Mouse (Mus musculus) liver, embryonic 14.5 days (tissue): ENCODE data around the gene Rhbg. TPM values are rescaled to one million over a fixed set of nuclear protein-coding genes. Genes with fewer than 3 reads are reported as not detected.
A peak's percentile ranks its signal among the peaks of the same experiment; 100 is the strongest.

Experiments
- ATAC-seq: fragments of 200-750 bp; cut with Nextera tagmentation; 2 replicates; pipeline ENCODE4 v1.8.0; 2017; ENCODE audit warnings: moderate number of reproducible peaks, mild to moderate bottlenecking, moderate library complexity; ENCODE audit not compliant: insufficient read depth
- DNase-seq, 3 experiments: peaks; one replicate each; pipeline ENCODE4 v3.0.0-alpha.2; 2012 to 2013; ENCODE audit warnings: low read depth in 3 of 3, low spot score in 3 of 3
- H3K27ac ChIP-seq: fragments of 300-500 bp; sonication (generic); 2 replicates; pipeline ENCODE4 v1.5.1; 2014; ENCODE audit warnings: moderate library complexity, mild to moderate bottlenecking, control low read depth, inconsistent platforms
- H3K27me3 ChIP-seq: fragments of 300-500 bp; sonication (generic); 2 replicates; pipeline ENCODE4 v1.6.1; 2014; ENCODE audit warnings: mild to moderate bottlenecking, low read length, moderate library complexity; ENCODE audit not compliant: control insufficient read depth, insufficient read depth
- H3K36me3 ChIP-seq: fragments of 300-500 bp; sonication (generic); replicated peaks from 2 replicates; pipeline ENCODE4 v1.6.1; 2014; ENCODE audit warnings: low read depth; ENCODE audit not compliant: control insufficient read depth, insufficient read depth
- H3K4me1 ChIP-seq, 2 experiments: fragments of 200-500 bp in 1 of 2; fragments of 300-500 bp in 1 of 2; sonication (generic) in 1 of 2; replicated peaks; 2 replicates each; pipeline ENCODE4 v1.6.1; 2012 to 2014; ENCODE audit warnings: antibody characterized with exemption in 1 of 2, inconsistent platforms in 1 of 2, low read length in 1 of 2; ENCODE audit not compliant: control insufficient read depth in 2 of 2, insufficient read depth in 2 of 2
- H3K4me2 ChIP-seq: fragments of 300-500 bp; sonication (generic); 2 replicates; pipeline ENCODE4 v1.6.1; 2014; ENCODE audit warnings: low read depth, mild to moderate bottlenecking, control low read depth, moderate library complexity
- H3K4me3 ChIP-seq, 2 experiments: fragments of 200-500 bp in 1 of 2; fragments of 300-500 bp in 1 of 2; sonication (generic) in 1 of 2; 2 replicates each; pipeline ENCODE4 v1.5.1; 2012 to 2014; ENCODE audit warnings: low read depth in 2 of 2, low read length in 2 of 2, mild to moderate bottlenecking in 2 of 2, control low read depth in 1 of 2, inconsistent platforms in 1 of 2, moderate library complexity in 1 of 2; ENCODE audit not compliant: insufficient read depth in 1 of 2
- H3K9ac ChIP-seq: fragments of 300-500 bp; sonication (generic); replicated peaks from 2 replicates; pipeline ENCODE4 v1.6.1; 2014; ENCODE audit warnings: mild to moderate bottlenecking, control low read depth, moderate library complexity
- H3K9me3 ChIP-seq: fragments of 300-500 bp; sonication (generic); 2 replicates; pipeline ENCODE4 v1.6.1; 2016; ENCODE audit warnings: low read length, mixed read lengths; ENCODE audit not compliant: control insufficient read depth
- CTCF ChIP-seq: IDR thresholded peaks from 2 replicates; pipeline ENCODE4 v1.5.1; 2016; ENCODE audit warnings: antibody characterized with exemption, low read depth, control low read depth
- EP300 ChIP-seq: IDR thresholded peaks from 2 replicates; pipeline ENCODE4 v1.6.1; 2016; ENCODE audit warnings: antibody characterized with exemption, low read depth
- WGBS: fragments of 180-500 bp; shearing (Covaris S2); extraction: QIAGEN DNeasy Blood & Tissue Kit; methylation state at CpG from one replicate; pipeline ENCODE4 v1.1.7; 2014; ENCODE audit not compliant: insufficient replicate concordance; 5-methylcytosine and 5-hydroxymethylcytosine counted together
- polyA plus RNA-seq, 2 experiments: library from polyadenylated mRNA; depleted of rRNA in 1 of 2; stranded (reverse) in 1 of 2; unstranded in 1 of 2; fragments of >200 nt; fragmentation: Nextera tagmentation in 1 of 2; extraction: Ambion mirVana in 1 of 2; gene quantifications; 2 replicates each; pipeline versions ENCODE4 v1.2.1 to v1.2.3; 2012 to 2014

The Rhbg gene
- polyA plus RNA-seq, 2 experiments: 5.6 to 7.6 TPM

- TF ChIP-seq EP300 (no peak), CTCF (no peak)
- Histone ChIP-seq H3K36me3 (no peaks in the 10 kb centered on the region), H3K4me2 (no peak overlapping the region), H3K9ac (no peak overlapping the region), H3K27me3 (peaks cover 25% of the 10 kb centered on the region), H3K4me1 (peaks cover 0 to 11% of the 10 kb centered on the region in 2 experiments; a peak in 1 of 4 replicates), H3K27ac (no peak overlapping the region), H3K9me3 (no peaks in the 10 kb centered on the region), H3K4me3 (no peak overlapping the region)
- WGBS: 53% methylated on average over 6 of the region's 6 CpGs
- ATAC-seq (no peak), DNase-seq (no peak)
Observed at GRCm38 (mm10) chr3:88255950-88256349, 1.4 kb upstream of the Rhbg start.

- no peak for DNase-seq
- no peaks in the 10 kb centered on the region for H3K9me3 ChIP-seq
- no peak overlapping the region for H3K27ac ChIP-seq
- no peak overlapping the region for H3K9ac ChIP-seq
- H3K27me3 ChIP-seq: peaks cover 25% of the 10 kb centered on the region
- H3K4me3 ChIP-seq: no peak overlapping the region
- no peak for ATAC-seq
- WGBS: 45% methylated on average over 6 of the region's 6 CpGs
- H3K4me1 ChIP-seq: peaks cover 0 to 10% of the 10 kb centered on the region in 2 experiments; a peak in 1 of 4 replicates
- no peak overlapping the region for H3K4me2 ChIP-seq
- no peaks in the 10 kb centered on the region for H3K36me3 ChIP-seq
- TF ChIP-seq CTCF (no peak), EP300 (no peak)
Observed at GRCm38 (mm10) chr3:88252739-88253138, 1.8 kb downstream of the Rhbg start.

DNA sequence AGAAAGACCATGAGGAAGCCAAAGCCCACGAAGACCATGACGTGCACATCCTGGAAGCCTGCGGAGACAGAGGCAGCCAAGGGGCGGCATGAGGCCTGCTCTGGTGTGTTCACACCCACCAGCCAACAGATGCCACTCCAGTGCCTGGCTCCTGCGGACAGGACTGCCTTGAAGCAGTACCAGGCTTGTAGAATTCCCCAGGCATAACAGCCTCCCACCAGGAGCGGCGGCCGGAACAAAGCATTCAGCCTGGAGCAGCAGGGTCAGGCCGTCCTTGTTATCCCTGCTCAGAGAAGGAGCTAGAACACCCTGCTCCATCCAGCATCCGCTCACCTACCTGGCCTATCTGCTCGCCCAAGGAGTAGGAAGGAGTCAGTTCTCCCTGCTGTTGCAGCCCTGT lies 6.1 kb downstream of the Rhbg start:
- Histone ChIP-seq H3K4me3 (no peak overlapping the region), H3K4me1 (no peaks in the 10 kb centered on the region), H3K4me2 (no peak overlapping the region), H3K9me3 (no peaks in the 10 kb centered on the region), H3K27ac (no peak overlapping the region), H3K27me3 (peaks cover 5% of the 10 kb centered on the region), H3K36me3 (no peaks in the 10 kb centered on the region), H3K9ac (no peak overlapping the region)
- 63% methylated on average over 11 of the region's 11 CpGs for WGBS
- DNase-seq (no peak), ATAC-seq (no peak)
- TF ChIP-seq EP300 (no peak), CTCF (no peak)

GRCm38 (mm10) chr3:88247666-88248065 lies 6.8 kb downstream of the Rhbg start:
- no peak overlapping the region for H3K9ac ChIP-seq
- no peak overlapping the region for H3K27ac ChIP-seq
- no peaks in the 10 kb centered on the region for H3K36me3 ChIP-seq
- 60% methylated on average over 9 of the region's 9 CpGs for WGBS
- TF ChIP-seq CTCF (no peak), EP300 (no peak)
- H3K4me1 ChIP-seq: no peaks in the 10 kb centered on the region
- no peaks in the 10 kb centered on the region; the same call in 1 of the 2 replicates for H3K27me3 ChIP-seq
- H3K4me2 ChIP-seq: no peak overlapping the region
- no peak for DNase-seq
- ATAC-seq: no peak
- H3K9me3 ChIP-seq: no peaks in the 10 kb centered on the region
- H3K4me3 ChIP-seq: no peak overlapping the region

- peaks cover 17% of the 10 kb centered on the region for H3K27me3 ChIP-seq
- ATAC-seq (no peak), DNase-seq (peak; percentile 35 to 39 (median 35))
- no peaks in the 10 kb centered on the region for H3K4me1 ChIP-seq
- H3K9me3 ChIP-seq: no peaks in the 10 kb centered on the region
- H3K36me3 ChIP-seq: no peaks in the 10 kb centered on the region
- TF ChIP-seq EP300: no peak
- peak; percentile 97 for TF ChIP-seq CTCF
- no peak overlapping the region for H3K4me3 ChIP-seq
- WGBS: 9% methylated on average over 13 of the region's 13 CpGs
- no peak overlapping the region for H3K27ac ChIP-seq
- H3K9ac ChIP-seq: no peak overlapping the region
- no peak overlapping the region for H3K4me2 ChIP-seq
Observed at GRCm38 (mm10) chr3:88245811-88246210, 8.7 kb downstream of the Rhbg start.
